Mouse (Mus musculus) heart, embryonic 13.5 days (tissue): ENCODE measurements around the gene Khdc4. TPM values are rescaled to one million over a fixed set of nuclear protein-coding genes. Genes with fewer than 3 reads are reported as not detected.

Source experiments
- ATAC-seq: fragments of 200-750 bp; cut with Nextera tagmentation; 2 replicates; pipeline ENCODE4 v1.8.0; 2017; ENCODE audit warnings: moderate TSS enrichment; ENCODE audit not compliant: insufficient number of reproducible peaks, low FRiP score, low TSS enrichment; ENCODE audit errors: extremely low read depth
- H3K27ac ChIP-seq: fragments of 300-500 bp; sonication (generic); replicated peaks from 2 replicates; pipeline ENCODE4 v1.5.1; 2015; ENCODE audit warnings: moderate library complexity, mild to moderate bottlenecking, inconsistent platforms
- H3K27me3 ChIP-seq: fragments of 300-500 bp; sonication (generic); replicated peaks from 2 replicates; pipeline ENCODE4 v1.6.1; 2015; ENCODE audit warnings: mild to moderate bottlenecking, inconsistent platforms
- H3K36me3 ChIP-seq: fragments of 300-500 bp; sonication (generic); 2 replicates; pipeline ENCODE4 v1.6.1; 2015; ENCODE audit warnings: mild to moderate bottlenecking, inconsistent platforms
- H3K4me1 ChIP-seq: fragments of 300-500 bp; sonication (generic); 2 replicates; pipeline ENCODE4 v1.6.1; 2015; ENCODE audit warnings: inconsistent platforms
- H3K4me2 ChIP-seq: fragments of 300-500 bp; sonication (generic); 2 replicates; pipeline ENCODE4 v1.6.1; 2015; ENCODE audit warnings: inconsistent platforms, mild to moderate bottlenecking, moderate library complexity
- H3K4me3 ChIP-seq: fragments of 300-500 bp; sonication (generic); 2 replicates; pipeline ENCODE4 v1.5.1; 2015; ENCODE audit warnings: moderate library complexity, mild to moderate bottlenecking, inconsistent platforms
- H3K9ac ChIP-seq: fragments of 300-500 bp; sonication (generic); 2 replicates; pipeline ENCODE4 v1.6.1; 2015; ENCODE audit warnings: inconsistent platforms, mild to moderate bottlenecking, moderate library complexity
- H3K9me3 ChIP-seq: fragments of 300-500 bp; sonication (generic); 2 replicates; pipeline ENCODE4 v1.6.1; 2016; ENCODE audit warnings: inconsistent platforms
- WGBS: fragments of 180-500 bp; shearing (Covaris S2); methylation state at CpG from one replicate; pipeline ENCODE4 v1.1.7; 2015; ENCODE audit warnings: mixed read lengths; 5-methylcytosine and 5-hydroxymethylcytosine counted together
- polyA plus RNA-seq: library from polyadenylated mRNA; unstranded; fragments of >200 nt; fragmentation: Nextera tagmentation; extraction: Ambion mirVana; gene quantifications from 2 replicates; pipeline ENCODE4 v1.2.1, GENCODE M21; 2015

The Khdc4 gene
- polyA plus RNA-seq, 1 experiment from 2014 or later: 54.8 TPM

DNA sequence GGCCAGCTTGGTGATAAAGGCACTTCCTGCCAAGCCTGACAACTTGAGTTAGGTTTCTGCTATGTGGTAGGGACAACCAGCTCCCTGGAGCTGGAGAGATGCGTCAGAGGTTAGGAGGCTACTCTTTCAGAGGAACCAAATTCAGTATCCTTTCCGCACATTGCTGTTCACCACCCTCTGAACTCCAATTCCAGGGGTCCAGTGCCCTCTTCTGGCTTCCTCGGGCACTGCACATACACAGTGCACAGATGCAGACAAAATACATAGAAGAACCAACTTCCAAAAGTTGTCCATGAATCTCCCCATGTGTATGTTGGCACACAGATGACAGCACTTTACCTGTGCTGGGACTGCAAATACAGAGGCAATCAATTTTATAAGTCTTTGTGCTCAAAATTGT, 53.0 kb downstream of the Khdc4 start:
- H3K9ac ChIP-seq: no peak overlapping the region
- H3K36me3 ChIP-seq: no peaks in the 10 kb centered on the region
- no peak for ATAC-seq
- no peaks in the 10 kb centered on the region for H3K27me3 ChIP-seq
- no peaks in the 10 kb centered on the region for H3K9me3 ChIP-seq
- H3K27ac ChIP-seq: no peak overlapping the region
- no peak overlapping the region for H3K4me3 ChIP-seq
- 51% methylated on average over 3 of the region's 3 CpGs for WGBS
- no peak overlapping the region for H3K4me2 ChIP-seq
- no peaks in the 10 kb centered on the region for H3K4me1 ChIP-seq

DNA sequence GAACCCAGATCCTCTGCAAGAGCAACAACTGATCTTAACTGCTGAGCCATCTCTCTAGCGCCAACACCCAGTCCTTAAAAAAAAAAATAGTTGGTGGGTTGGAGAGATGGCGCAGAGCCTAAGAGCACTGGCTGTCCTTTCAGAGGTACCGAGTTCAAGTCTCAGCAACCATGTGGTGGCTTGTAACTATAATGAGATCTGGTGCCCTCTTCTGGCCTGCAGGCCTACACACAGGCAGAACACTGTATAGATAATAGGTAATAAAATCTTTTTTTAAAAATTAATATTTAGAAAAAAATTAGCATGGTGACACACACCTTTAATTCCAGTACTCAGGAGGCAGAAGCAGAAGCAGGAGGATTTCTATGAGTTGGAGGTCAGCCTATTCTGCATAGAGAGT, 54.5 kb downstream of the Khdc4 start:
- Histone ChIP-seq H3K4me3 (no peak overlapping the region), H3K9me3 (no peaks in the 10 kb centered on the region), H3K27ac (no peak overlapping the region), H3K9ac (no peak overlapping the region), H3K36me3 (peaks cover 11% of the 10 kb centered on the region), H3K4me2 (no peak overlapping the region), H3K27me3 (no peaks in the 10 kb centered on the region), H3K4me1 (no peaks in the 10 kb centered on the region)
- no peak for ATAC-seq
- WGBS: 77% methylated on average over 3 of the region's 3 CpGs

DNA sequence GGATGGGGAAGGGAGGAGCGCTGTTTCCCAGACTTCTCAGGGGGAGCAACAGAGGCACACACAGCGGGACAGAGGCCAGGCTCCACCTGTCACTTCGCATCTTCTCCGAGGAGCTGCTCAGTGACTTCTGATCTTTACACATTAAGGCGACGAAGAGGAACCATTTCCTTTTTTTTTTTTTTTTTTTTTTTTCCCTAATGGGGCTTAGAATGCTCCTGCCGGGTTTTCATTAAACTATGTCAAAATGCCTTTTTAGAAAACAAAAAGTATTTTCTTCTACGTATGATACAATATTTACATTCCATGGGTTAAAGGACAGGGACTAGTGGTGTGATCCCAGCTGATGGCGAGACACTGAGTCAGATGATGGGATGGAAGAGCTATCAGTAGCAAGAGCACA, 59.9 kb downstream of the Khdc4 start:
- Histone ChIP-seq H3K4me3 (no peak overlapping the region), H3K36me3 (peaks cover 46% of the 10 kb centered on the region), H3K9me3 (peaks cover 22% of the 10 kb centered on the region), H3K27ac (0 out of 2 replicates have a peak overlapping the region, but pooled peaks have one; percentile 8), H3K9ac (no peak overlapping the region), H3K27me3 (no peaks in the 10 kb centered on the region), H3K4me1 (no peaks in the 10 kb centered on the region), H3K4me2 (no peak overlapping the region)
- no peak for ATAC-seq
- WGBS: 82% methylated on average over 9 of the region's 9 CpGs

DNA sequence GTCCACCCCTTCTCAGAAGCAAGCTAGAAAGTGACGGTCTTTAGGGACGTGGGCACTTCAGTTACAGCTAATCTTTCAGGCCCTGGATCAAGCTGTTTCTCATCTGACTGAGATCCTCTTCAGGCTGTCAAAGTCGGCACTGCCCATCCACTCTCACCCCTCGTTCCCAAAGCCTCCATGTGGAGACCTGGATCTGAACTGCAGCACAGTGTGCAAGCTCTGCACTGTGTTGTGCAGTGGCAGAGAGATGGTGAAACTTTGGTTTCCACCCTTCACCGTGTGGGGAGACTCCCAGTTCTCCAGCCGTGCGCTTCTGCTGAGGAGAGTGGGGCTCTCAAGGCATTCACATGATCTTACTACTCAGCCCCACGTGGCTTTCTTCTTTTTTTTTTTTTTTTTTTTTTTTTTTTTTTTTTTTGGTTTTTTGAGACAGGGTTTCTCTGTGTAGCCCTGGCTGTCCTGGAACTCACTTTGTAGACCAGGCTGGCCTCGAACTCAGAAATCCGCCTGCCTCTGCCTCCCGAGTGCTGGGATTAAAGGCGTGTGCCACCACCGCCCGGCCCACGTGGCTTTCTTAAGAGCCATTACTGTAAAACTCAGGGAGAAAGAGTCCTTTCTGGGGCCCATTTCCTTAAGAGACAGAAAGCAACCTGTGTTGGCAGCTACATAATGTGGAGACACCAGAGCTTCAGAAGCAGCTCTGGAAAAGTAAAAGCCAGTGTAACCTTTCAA, 60.7 kb downstream of the Khdc4 start:
- Histone ChIP-seq H3K27me3 (no peaks in the 10 kb centered on the region), H3K27ac (no peak overlapping the region), H3K36me3 (peaks cover 50% of the 10 kb centered on the region), H3K9ac (no peak overlapping the region), H3K4me1 (no peaks in the 10 kb centered on the region), H3K4me3 (no peak overlapping the region), H3K9me3 (peaks cover 22% of the 10 kb centered on the region), H3K4me2 (no peak overlapping the region)
- WGBS: 77% methylated on average over 14 of the region's 15 CpGs
- no peak for ATAC-seq

DNA sequence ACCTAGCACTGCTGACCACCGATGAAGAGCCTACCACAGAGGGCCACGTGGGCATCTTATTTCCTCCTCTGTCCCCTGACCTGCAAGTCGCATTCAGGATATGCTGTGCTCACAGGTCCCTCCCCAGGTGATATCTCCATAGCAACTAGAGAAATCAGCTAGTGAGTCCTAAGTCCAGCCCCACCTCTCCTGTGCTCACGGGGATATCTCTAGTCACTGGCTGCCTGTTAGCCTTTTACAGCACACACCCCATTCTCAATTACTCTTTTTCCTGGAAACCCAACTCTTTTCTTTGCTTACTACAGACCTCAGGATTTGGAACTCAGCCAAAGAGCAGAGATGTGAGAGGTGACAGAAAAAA, 61.2 kb downstream of the Khdc4 start:
- no peaks in the 10 kb centered on the region for H3K4me1 ChIP-seq
- 78% methylated on average over 4 of the region's 4 CpGs for WGBS
- peaks cover 50% of the 10 kb centered on the region for H3K36me3 ChIP-seq
- H3K9ac ChIP-seq: no peak overlapping the region
- no peak overlapping the region for H3K4me2 ChIP-seq
- no peak overlapping the region for H3K27ac ChIP-seq
- H3K9me3 ChIP-seq: peaks cover 22% of the 10 kb centered on the region
- no peaks in the 10 kb centered on the region for H3K27me3 ChIP-seq
- H3K4me3 ChIP-seq: no peak overlapping the region
- no peak for ATAC-seq

DNA sequence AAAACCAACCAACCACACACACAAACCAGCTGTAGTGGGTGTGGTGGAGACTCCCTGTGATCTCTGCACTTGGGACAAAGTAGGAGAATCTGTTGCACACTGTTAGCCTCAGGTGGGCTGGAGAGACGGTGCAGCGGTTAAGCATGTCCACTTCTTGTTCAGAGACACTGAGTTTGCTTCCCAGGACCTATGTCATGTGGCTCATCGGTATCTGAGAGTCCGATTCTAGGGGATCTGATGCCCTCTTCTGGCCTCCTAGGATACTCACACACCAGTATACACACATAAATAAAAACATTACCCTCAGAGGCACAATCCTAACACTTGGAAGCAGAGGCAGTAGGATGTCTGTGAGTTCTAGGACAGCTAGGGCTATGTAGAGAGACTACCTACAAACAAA, 68.7 kb downstream of the Khdc4 start:
- H3K27ac ChIP-seq: no peak overlapping the region
- WGBS: 66% methylated on average over 4 of the region's 4 CpGs
- ATAC-seq: no peak
- H3K4me3 ChIP-seq: no peak overlapping the region
- peaks cover 33% of the 10 kb centered on the region for H3K4me1 ChIP-seq
- H3K4me2 ChIP-seq: no peak overlapping the region
- no peaks in the 10 kb centered on the region for H3K27me3 ChIP-seq
- H3K9me3 ChIP-seq: no peaks in the 10 kb centered on the region
- H3K9ac ChIP-seq: no peak overlapping the region
- H3K36me3 ChIP-seq: peaks cover 17% of the 10 kb centered on the region

DNA sequence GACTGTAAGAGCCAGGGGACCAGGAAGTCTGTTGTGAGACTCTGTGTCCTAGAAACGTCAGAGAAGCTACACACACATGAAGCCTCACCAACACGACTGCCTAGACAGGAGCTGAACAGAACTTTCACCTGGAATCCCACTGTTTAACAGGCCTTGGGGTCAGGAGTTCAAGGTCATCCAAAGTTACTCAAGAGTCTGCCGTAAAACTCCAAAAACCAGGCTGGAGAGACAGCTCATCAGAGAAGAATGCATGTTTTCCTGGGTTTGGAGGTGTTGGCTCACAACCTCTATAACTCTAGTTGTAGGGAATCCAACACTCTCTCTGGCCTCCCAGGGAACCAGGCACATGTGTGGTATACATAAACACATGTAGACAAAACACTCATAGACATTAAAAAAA, 69.9 kb downstream of the Khdc4 start:
- H3K36me3 ChIP-seq: peaks cover 17% of the 10 kb centered on the region; the same call in 1 of the 2 replicates
- no peak overlapping the region for H3K4me2 ChIP-seq
- H3K4me3 ChIP-seq: no peak overlapping the region
- no peak overlapping the region for H3K27ac ChIP-seq
- no peak for ATAC-seq
- no peaks in the 10 kb centered on the region for H3K9me3 ChIP-seq
- H3K4me1 ChIP-seq: peaks cover 33% of the 10 kb centered on the region
- 50% methylated on average over 3 of the region's 3 CpGs for WGBS
- H3K27me3 ChIP-seq: no peaks in the 10 kb centered on the region
- H3K9ac ChIP-seq: no peak overlapping the region

DNA sequence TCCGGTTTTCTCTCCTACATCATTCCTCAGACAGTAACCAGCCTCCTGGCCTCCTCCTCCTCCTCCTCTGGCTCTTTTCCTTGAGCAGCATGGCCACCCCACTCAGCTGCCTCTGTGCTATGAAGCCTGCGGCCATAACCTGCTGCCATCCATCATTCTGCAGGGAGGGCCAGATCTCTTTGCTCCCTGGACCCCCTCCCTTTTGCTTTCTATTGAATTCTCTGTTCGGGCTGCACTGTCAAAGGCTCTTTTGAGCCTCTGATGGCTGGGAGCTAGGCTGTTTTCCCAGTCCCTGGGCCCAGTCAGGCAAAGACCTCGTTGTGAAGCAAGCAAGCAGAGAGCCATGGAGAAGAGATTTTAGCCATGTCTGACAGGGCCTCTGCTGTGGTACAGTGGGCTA, 70.7 kb downstream of the Khdc4 start:
- 47% methylated on average over 4 of the region's 4 CpGs for WGBS
- Histone ChIP-seq H3K27ac (peak overlapping the region; percentile 56; the same call in 1 of the 2 replicates), H3K4me1 (peaks cover 33% of the 10 kb centered on the region), H3K9ac (no peak overlapping the region), H3K36me3 (peaks cover 20% of the 10 kb centered on the region), H3K4me2 (no peak overlapping the region), H3K27me3 (no peaks in the 10 kb centered on the region), H3K9me3 (no peaks in the 10 kb centered on the region), H3K4me3 (no peak overlapping the region)
- ATAC-seq: no peak

DNA sequence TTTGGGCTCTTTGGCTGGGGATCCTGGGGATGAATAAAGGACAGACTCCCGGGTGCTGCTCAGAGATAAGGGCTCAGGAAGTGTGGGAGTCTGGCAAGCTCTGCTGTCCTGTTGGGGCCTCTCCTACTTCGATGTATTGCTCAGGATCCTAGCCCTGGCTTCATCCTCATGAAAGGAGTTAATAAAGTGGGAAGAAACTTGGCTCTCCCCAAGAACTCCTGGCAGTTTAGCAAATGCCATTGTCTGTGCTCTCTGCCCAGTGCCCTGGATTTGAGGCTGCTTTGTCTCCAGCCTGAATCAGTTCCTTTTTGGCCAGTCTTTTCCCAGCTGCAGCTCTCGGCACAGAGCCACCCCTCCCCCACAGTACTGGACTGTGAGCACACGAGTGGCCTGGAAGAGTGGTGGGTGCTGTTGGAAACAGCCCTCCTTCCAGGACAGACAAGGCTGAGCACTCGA, 72.5 kb downstream of the Khdc4 start:
- Histone ChIP-seq H3K4me3 (peak overlapping the region; percentile 5; the same call in 1 of the 2 replicates), H3K4me2 (peak overlapping the region; percentile 57)
- peak; percentile 23; the same call in 1 of the 2 replicates for ATAC-seq

DNA sequence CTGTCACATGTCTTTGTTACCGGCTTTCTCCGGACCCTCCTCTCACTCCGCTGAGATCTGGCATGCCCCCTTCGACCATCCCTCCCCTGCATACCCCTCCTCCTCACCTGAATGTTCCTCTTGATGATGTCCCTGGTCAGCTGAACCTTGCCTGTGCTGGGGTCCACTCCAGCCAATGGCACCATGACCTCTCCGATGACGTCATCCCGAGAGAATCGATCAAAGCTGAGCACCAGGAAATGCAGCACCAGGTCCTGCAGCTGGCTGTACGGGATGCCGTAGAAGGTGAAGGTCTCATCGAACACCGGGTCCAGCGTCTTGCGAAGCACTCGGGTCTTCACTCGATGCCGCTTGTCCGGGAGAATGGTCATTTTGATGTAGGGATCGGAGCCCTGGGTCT, 76.0 kb downstream of the Khdc4 start:
- Histone ChIP-seq H3K9ac (no peak overlapping the region), H3K27me3 (no peaks in the 10 kb centered on the region), H3K36me3 (peaks cover 22% of the 10 kb centered on the region), H3K4me1 (peaks cover 26% of the 10 kb centered on the region), H3K4me3 (no peak overlapping the region), H3K27ac (no peak overlapping the region), H3K9me3 (no peaks in the 10 kb centered on the region), H3K4me2 (no peak overlapping the region)
- ATAC-seq: no peak
- 87% methylated on average over 19 of the region's 19 CpGs for WGBS

More for the DNA sequence above, 72.5 kb downstream of the Khdc4 start:
- Histone ChIP-seq H3K4me1 (peaks cover 36% of the 10 kb centered on the region), H3K36me3 (peaks cover 26% of the 10 kb centered on the region), H3K9me3 (no peaks in the 10 kb centered on the region), H3K27ac (peak overlapping the region; percentile 88), H3K27me3 (no peaks in the 10 kb centered on the region), H3K9ac (peak overlapping the region; percentile 73)
- whole genome bisulfite sequencing: 2% methylated on average over 5 of the region's 5 CpGs

DNA sequence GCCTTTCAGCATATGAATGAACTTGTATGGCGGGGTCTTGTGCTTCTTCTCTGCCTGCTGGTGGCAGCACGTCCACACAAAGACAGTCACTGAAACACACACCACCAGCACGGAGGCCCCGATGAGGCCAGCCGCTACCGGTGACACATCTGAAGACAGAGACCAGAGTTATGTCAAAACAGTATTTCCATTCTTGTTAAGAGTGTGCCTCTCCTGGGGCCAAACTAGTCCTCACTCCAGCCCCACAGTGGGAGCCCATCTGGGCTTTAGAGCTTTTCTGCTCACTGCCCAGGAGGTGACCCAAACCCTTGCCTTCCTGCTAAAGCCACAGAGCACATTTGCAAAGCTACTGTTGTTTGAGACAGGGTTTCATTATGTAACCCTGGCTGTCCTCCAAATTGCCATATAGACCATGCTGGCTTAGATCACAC, 76.8 kb downstream of the Khdc4 start:
- 0 out of 2 replicates have a peak overlapping the region, but pooled peaks have one; percentile 8 for H3K27ac ChIP-seq
- H3K9me3 ChIP-seq: no peaks in the 10 kb centered on the region
- no peak overlapping the region for H3K4me2 ChIP-seq
- H3K4me3 ChIP-seq: no peak overlapping the region
- peaks cover 22% of the 10 kb centered on the region for H3K36me3 ChIP-seq
- 37% methylated on average over 6 of the region's 6 CpGs for WGBS
- ATAC-seq: no peak
- peak overlapping the region; percentile 5; the same call in 1 of the 2 replicates for H3K9ac ChIP-seq
- H3K27me3 ChIP-seq: no peaks in the 10 kb centered on the region
- peaks cover 20% of the 10 kb centered on the region for H3K4me1 ChIP-seq
